Mouse (Mus musculus): Measurements from ENCODE around the gene Cdc26. TPM values are rescaled to one million over a fixed set of nuclear protein-coding genes. Genes with fewer than 3 reads are reported as not detected.

Cdc26 gene
- total and polyA plus RNA-seq, 3 experiments: 78.2 to 258 (median 125) TPM

- no peak for DNase-seq (ENCODE audit: extremely low read depth)
- TF ChIP-seq MEF2A (IDR thresholded peaks at IDR 0.05; ENCODE audit: borderline replicate concordance, low read depth, low read length) (no peak), ETS1 (conservative IDR thresholded peaks at IDR 0.05; ENCODE audit: low read depth, low read length) (no peak), ZMIZ1 (IDR thresholded peaks at IDR 0.05; ENCODE audit: low read depth, low read length) (no peak), CHD1 (IDR thresholded peaks at IDR 0.05; ENCODE audit: low read depth, low read length) (no peak), ZKSCAN1 (IDR thresholded peaks at IDR 0.05; ENCODE audit: borderline replicate concordance, low read depth, low read length) (no peak), ELF1 (IDR thresholded peaks at IDR 0.05; ENCODE audit: low read depth, low read length) (no peak), MYC (IDR thresholded peaks at IDR 0.05; ENCODE audit: low read depth, low read length) (no peak), RAD21 (IDR thresholded peaks at IDR 0.05; ENCODE audit: low read depth, low read length) (no peak), UBTF (IDR thresholded peaks at IDR 0.05; ENCODE audit: low read depth, low read length) (no peak), NRF1 (IDR thresholded peaks at IDR 0.05; ENCODE audit: low read depth, low read length) (no peak), ZC3H11A (IDR thresholded peaks at IDR 0.05; ENCODE audit: low read depth, low read length) (no peak)
- peaks cover 0 to 11% of the 10 kb centered on the region in 2 experiments; a peak in 2 of 4 replicates for H3K4me1 ChIP-seq (ENCODE audit: control insufficient read depth in 1 of 2, insufficient read depth in 2 of 2)
- peaks cover 0 to 22% of the 10 kb centered on the region in 2 experiments for H3K36me3 ChIP-seq (replicated peaks in 1 of 2; ENCODE audit: control insufficient read depth in 1 of 2, insufficient read depth in 1 of 2, low read length in 1 of 2)
- in situ Hi-C loops (cut with MboI; ENCODE audit: low pct_ligation_motif_present, low pct_unique_long_range_greater_than_20kb, low sequenced_read_pairs) (no loop called here), dilution Hi-C loops (cut with MboI; ENCODE audit: extremely low pct_ligation_motif_present, extremely low pct_unique_long_range_greater_than_20kb, low sequenced_read_pairs) (no loop called here)
- no peaks in the 10 kb centered on the region for H3K27me3 ChIP-seq (replicated peaks)
- H3K27ac ChIP-seq (ENCODE audit: insufficient read depth, low read depth): no peak overlapping the region
- H3K9me3 ChIP-seq (replicated peaks; ENCODE audit: low read length): no peaks in the 10 kb centered on the region
- no peak overlapping the region for H3K4me2 ChIP-seq (ENCODE audit: insufficient read depth, low read depth, poor library complexity, severe bottlenecking)
- H3K9ac ChIP-seq (ENCODE audit: insufficient read depth, low read depth): no peak overlapping the region
- no peak overlapping the region for H3K4me3 ChIP-seq (replicated peaks in 1 of 3; ENCODE audit: low read depth in 2 of 3, low read length in 2 of 3, poor library complexity in 1 of 3)
- peaks cover 5% of the 10 kb centered on the region for H3K79me2 ChIP-seq (replicated peaks; ENCODE audit: control insufficient read depth, extremely low read depth, insufficient read depth, poor library complexity, severe bottlenecking)
Observed at GRCm38 (mm10) chr4:62374342-62374741, 34.1 kb downstream of the Cdc26 start.

- peaks cover 0 to 11% of the 10 kb centered on the region in 2 experiments; a peak in 2 of 4 replicates for H3K4me1 ChIP-seq (ENCODE audit: control insufficient read depth in 1 of 2, insufficient read depth in 2 of 2)
- H3K4me3 ChIP-seq (replicated peaks in 1 of 3; ENCODE audit: low read depth in 2 of 3, low read length in 2 of 3, poor library complexity in 1 of 3): no peak overlapping the region
- no peak for DNase-seq (ENCODE audit: extremely low read depth)
- peaks cover 5% of the 10 kb centered on the region for H3K79me2 ChIP-seq (replicated peaks; ENCODE audit: control insufficient read depth, extremely low read depth, insufficient read depth, poor library complexity, severe bottlenecking)
- H3K27me3 ChIP-seq (replicated peaks): no peaks in the 10 kb centered on the region
- H3K9me3 ChIP-seq (replicated peaks; ENCODE audit: low read length): no peaks in the 10 kb centered on the region
- no peak for TF ChIP-seq HCFC1 (IDR thresholded peaks at IDR 0.05; ENCODE audit: low read depth, low read length)
- TF ChIP-seq MXI1 (IDR thresholded peaks at IDR 0.05; ENCODE audit: low read depth, low read length): no peak
- TF ChIP-seq PAX5 (IDR thresholded peaks at IDR 0.05; ENCODE audit: low read length): no peak
- no peak for TF ChIP-seq ZNF384 (IDR thresholded peaks at IDR 0.05; ENCODE audit: low read depth, low read length)
- TF ChIP-seq IRF4 (IDR thresholded peaks at IDR 0.05; ENCODE audit: low read depth, low read length): no peak
- TF ChIP-seq TCF12 (IDR thresholded peaks at IDR 0.05; ENCODE audit: low read depth, low read length): no peak
- TF ChIP-seq NRF1 (IDR thresholded peaks at IDR 0.05; ENCODE audit: low read depth, low read length): no peak
- no peak for TF ChIP-seq POLR2A (IDR thresholded peaks at IDR 0.05; ENCODE audit: low read depth, low read length)
- no peak for TF ChIP-seq SMC3 (IDR thresholded peaks at IDR 0.05; ENCODE audit: low read depth, low read length)
- no peak for TF ChIP-seq USF1 (IDR thresholded peaks at IDR 0.05; ENCODE audit: low read depth, low read length)
- TF ChIP-seq ZC3H11A (IDR thresholded peaks at IDR 0.05; ENCODE audit: low read depth, low read length): no peak
- no peak for TF ChIP-seq USF2 (conservative IDR thresholded peaks at IDR 0.05; ENCODE audit: low read depth, low read length)
- no peak for TF ChIP-seq RCOR1 (conservative IDR thresholded peaks at IDR 0.05; ENCODE audit: low read depth, low read length)
- no peak for TF ChIP-seq CHD1 (IDR thresholded peaks at IDR 0.05; ENCODE audit: low read depth, low read length)
- TF ChIP-seq NELFE (IDR thresholded peaks at IDR 0.05; ENCODE audit: low read depth, low read length): no peak
- TF ChIP-seq MAX (IDR thresholded peaks at IDR 0.05; ENCODE audit: low read length): no peak
- no peak for TF ChIP-seq POLR2AphosphoS2 (IDR thresholded peaks at IDR 0.05; ENCODE audit: low read depth, low read length)
- no peak for TF ChIP-seq ETS1 (conservative IDR thresholded peaks at IDR 0.05; ENCODE audit: low read depth, low read length)
- no peak for TF ChIP-seq ZKSCAN1 (IDR thresholded peaks at IDR 0.05; ENCODE audit: borderline replicate concordance, low read depth, low read length)
- no peak for TF ChIP-seq RAD21 (IDR thresholded peaks at IDR 0.05; ENCODE audit: low read depth, low read length)
- in situ Hi-C loops (cut with MboI; ENCODE audit: low pct_ligation_motif_present, low pct_unique_long_range_greater_than_20kb, low sequenced_read_pairs) (no loop called here), dilution Hi-C loops (cut with MboI; ENCODE audit: extremely low pct_ligation_motif_present, extremely low pct_unique_long_range_greater_than_20kb, low sequenced_read_pairs) (no loop called here)
- peaks cover 0 to 21% of the 10 kb centered on the region in 2 experiments for H3K36me3 ChIP-seq (replicated peaks in 1 of 2; ENCODE audit: control insufficient read depth in 1 of 2, insufficient read depth in 1 of 2, low read length in 1 of 2)
- H3K9ac ChIP-seq (ENCODE audit: insufficient read depth, low read depth): no peak overlapping the region
- no peak overlapping the region for H3K4me2 ChIP-seq (ENCODE audit: insufficient read depth, low read depth, poor library complexity, severe bottlenecking)
- H3K27ac ChIP-seq (ENCODE audit: insufficient read depth, low read depth): no peak overlapping the region
Observed at GRCm38 (mm10) chr4:62373668-62374067, 34.8 kb downstream of the Cdc26 start.
